Mouse (Mus musculus) E14TG2a.4 (cell line): ENCODE results near the gene Oxct2a.
"Not testable (repeated sequence)": the region's sequence is repeated elsewhere in the genome, so short reads cannot be mapped to it uniquely, and the experiment has no call there.

Experiments
- CTCF ChIP-seq: conservative IDR thresholded peaks from 2 replicates; pipeline ENCODE4 v1.5.1; 2014; ENCODE audit warnings: low read length
- NANOG ChIP-seq: IDR thresholded peaks from 2 replicates; pipeline ENCODE4 v1.6.1; 2014; ENCODE audit warnings: borderline replicate concordance, low read length, mixed read lengths
- POU5F1 ChIP-seq: IDR thresholded peaks from 2 replicates; pipeline ENCODE4 v1.6.1; 2014; ENCODE audit warnings: low read length, borderline replicate concordance

GRCm38 (mm10) chr4:123295026-123295425 lies 28.4 kb downstream of the Oxct2a start:
- not testable (repeated sequence) for TF ChIP-seq CTCF, POU5F1, NANOG
